Mouse (Mus musculus): ENCODE results near the gene Ralgapa1. TPM values are rescaled to one million over a fixed set of nuclear protein-coding genes. Genes with fewer than 3 reads are reported as not detected.
A peak's percentile ranks its signal among the peaks of the same experiment; 100 is the strongest.

The Ralgapa1 gene
- total and polyA plus RNA-seq, 3 experiments = 14.1 to 111 (median 29.7) TPM

DNA sequence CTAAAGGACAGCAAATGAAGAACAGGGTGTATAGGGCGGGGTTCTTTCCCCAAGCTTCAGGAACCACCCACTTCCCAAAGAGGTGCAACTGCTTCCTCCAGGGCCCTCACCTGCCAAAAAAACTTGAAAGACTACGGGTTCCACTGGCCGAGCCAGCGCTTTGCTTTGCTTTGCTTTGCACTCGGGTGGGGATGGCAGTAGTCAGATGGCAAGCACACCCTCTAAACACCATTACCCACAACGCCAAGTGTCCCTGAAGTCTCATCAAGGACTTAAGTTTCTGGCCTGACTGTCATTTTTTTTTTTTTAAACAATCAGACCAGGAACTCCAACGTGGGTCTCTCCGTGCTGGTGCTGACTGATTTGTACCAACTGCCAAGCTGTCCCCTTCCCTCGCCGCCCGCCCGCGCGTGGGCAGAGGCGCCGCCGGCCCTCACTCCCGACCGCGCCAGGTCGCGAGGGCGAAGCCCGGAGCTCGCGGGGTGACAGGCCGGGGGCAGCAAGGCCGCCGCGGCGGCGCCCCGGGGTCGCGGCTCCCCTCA is 777 bp downstream of the Ralgapa1 start (continued):
- TF ChIP-seq BHLHE40 (IDR thresholded peaks at IDR 0.05; ENCODE audit: borderline replicate concordance, low read depth, low read length) (no peak), POLR2AphosphoS2 (IDR thresholded peaks at IDR 0.05; ENCODE audit: low read length) (no peak; the same call in 1 of the 2 replicates), GATA1 (IDR thresholded peaks at IDR 0.05; ENCODE audit: low read depth, low read length) (no peak), USF1 (IDR thresholded peaks at IDR 0.05; ENCODE audit: low read depth, low read length) (no peak), HCFC1 (IDR thresholded peaks at IDR 0.05; ENCODE audit: low read depth, low read length) (peak; percentile 33; the same call in 1 of the 2 replicates), EP300 (IDR thresholded peaks at IDR 0.05; ENCODE audit: low read depth in 1 of 2, low read length in 2 of 2) (no peak), RAD21 (IDR thresholded peaks at IDR 0.05; ENCODE audit: low read depth, low read length) (no peak), POLR2A (IDR thresholded peaks at IDR 0.05; ENCODE audit: control insufficient read depth in 1 of 2, insufficient read depth in 1 of 2, low read depth in 1 of 2, low read length in 2 of 2, poor library complexity in 1 of 2) (peak in 1 of 2 experiments; percentile 51; a peak in 3 of 4 replicates)

DNA sequence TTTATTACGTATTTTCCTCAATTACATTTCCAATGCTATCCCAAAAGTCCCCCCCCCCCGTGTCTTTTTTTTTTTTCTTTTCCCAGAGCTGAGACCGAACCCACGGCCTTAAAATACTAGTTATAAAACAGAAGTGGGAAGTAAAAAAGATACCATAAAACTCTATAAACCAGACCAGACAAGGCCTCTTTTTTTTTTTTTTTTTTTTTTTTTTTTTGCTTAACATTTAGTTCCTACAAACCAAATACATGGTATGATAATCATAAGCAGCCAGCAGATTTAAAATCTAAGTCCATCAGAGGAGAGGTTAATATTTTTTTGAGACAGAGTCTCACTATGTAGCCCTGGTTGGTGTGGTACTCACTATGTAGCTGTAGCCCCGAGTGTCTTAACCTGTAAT is 4.5 kb downstream of the Ralgapa1 start:
- DNase-seq (ENCODE audit: low read depth, low spot score) = no peak
- TF ChIP-seq UBTF (IDR thresholded peaks at IDR 0.05; ENCODE audit: borderline replicate concordance, insufficient read depth, low read depth, low read length) = no peak
- peak; percentile 94 for TF ChIP-seq ZNF384 (IDR thresholded peaks at IDR 0.05; ENCODE audit: low read depth, low read length)
- no peak for TF ChIP-seq POLR2AphosphoS2 (IDR thresholded peaks at IDR 0.05; ENCODE audit: low read length)
- no peak for TF ChIP-seq KAT2A (conservative IDR thresholded peaks at IDR 0.05; ENCODE audit: low read depth, low read length)
- no peak for TF ChIP-seq USF1 (IDR thresholded peaks at IDR 0.05; ENCODE audit: low read depth, low read length)
- TF ChIP-seq MXI1 (IDR thresholded peaks at IDR 0.05; ENCODE audit: low read depth, low read length) = no peak
- peaks cover 39% of the 10 kb centered on the region for H3K79me2 ChIP-seq (ENCODE audit: control insufficient read depth, insufficient read depth, low read length, poor library complexity)

DNA sequence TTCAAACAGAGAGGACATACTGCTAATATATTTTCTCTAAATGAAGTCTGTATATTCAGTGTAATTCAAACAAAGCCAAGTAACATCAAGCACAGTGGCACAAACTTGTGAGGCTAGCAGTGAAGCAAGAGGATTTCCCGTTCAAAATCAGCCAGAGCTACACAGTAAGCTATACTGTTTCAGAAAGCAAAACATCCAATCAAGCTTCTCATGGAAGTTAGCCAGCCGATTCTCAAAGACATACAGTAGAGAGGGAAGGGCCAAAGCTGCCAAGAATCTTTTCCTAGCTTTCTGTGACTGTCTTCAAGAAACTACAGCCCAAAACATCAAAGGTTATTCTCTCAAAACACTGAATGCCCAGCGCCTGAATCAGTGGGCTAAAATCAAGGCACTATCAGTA is 15.9 kb downstream of the Ralgapa1 start:
- Histone ChIP-seq H3K9ac (ENCODE audit: control insufficient read depth, low read depth, low read length, poor library complexity, severe bottlenecking) (no peak overlapping the region), H3K36me3 (ENCODE audit: control insufficient read depth in 1 of 2, insufficient read depth in 2 of 2, low read length in 2 of 2) (no peaks in the 10 kb centered on the region; a peak in 1 of 4 replicates), H3K4me3 (ENCODE audit: control insufficient read depth in 1 of 2, insufficient read depth in 1 of 2, low read depth in 2 of 2, low read length in 2 of 2) (no peak overlapping the region), H3K27ac (ENCODE audit: control insufficient read depth, low read depth, low read length) (no peak overlapping the region), H3K9me3 (replicated peaks; ENCODE audit: insufficient read depth, low read length) (no peaks in the 10 kb centered on the region), H3K27me3 (ENCODE audit: control insufficient read depth in 1 of 2, insufficient read depth in 2 of 2, low read length in 2 of 2) (no peaks in the 10 kb centered on the region), H3K79me2 (ENCODE audit: control insufficient read depth, insufficient read depth, low read length, poor library complexity) (peaks cover 12% of the 10 kb centered on the region), H3K4me1 (ENCODE audit: control insufficient read depth in 1 of 2, insufficient read depth in 2 of 2, low read length in 2 of 2) (no peaks in the 10 kb centered on the region)
- TF ChIP-seq ZNF384 (IDR thresholded peaks at IDR 0.05; ENCODE audit: low read depth, low read length) = no peak
- TF ChIP-seq POLR2AphosphoS5 (IDR thresholded peaks at IDR 0.05; ENCODE audit: borderline replicate concordance, low read depth, low read length) = no peak
- TF ChIP-seq RAD21 (IDR thresholded peaks at IDR 0.05; ENCODE audit: low read depth, low read length) = no peak
- DNase-seq (ENCODE audit: low read depth, low spot score) = no peak

More for the DNA sequence above, 4.5 kb downstream of the Ralgapa1 start:
- no peaks in the 10 kb centered on the region for H3K9me3 ChIP-seq (replicated peaks; ENCODE audit: insufficient read depth, low read length)
- no peak overlapping the region for H3K9ac ChIP-seq (ENCODE audit: control insufficient read depth, low read depth, low read length, poor library complexity, severe bottlenecking)
- peaks cover 4 to 30% of the 10 kb centered on the region in 2 experiments; a peak in 3 of 4 replicates for H3K36me3 ChIP-seq (ENCODE audit: control insufficient read depth in 1 of 2, insufficient read depth in 2 of 2, low read length in 2 of 2)
- H3K4me1 ChIP-seq (ENCODE audit: control insufficient read depth in 1 of 2, insufficient read depth in 2 of 2, low read length in 2 of 2) = peaks cover 4 to 10% of the 10 kb centered on the region in 2 experiments
- H3K27ac ChIP-seq (ENCODE audit: control insufficient read depth, low read depth, low read length) = no peak overlapping the region
- H3K27me3 ChIP-seq (ENCODE audit: control insufficient read depth in 1 of 2, insufficient read depth in 2 of 2, low read length in 2 of 2) = no peaks in the 10 kb centered on the region
- no peak overlapping the region for H3K4me3 ChIP-seq (ENCODE audit: control insufficient read depth in 1 of 2, insufficient read depth in 1 of 2, low read depth in 2 of 2, low read length in 2 of 2)
